Mouse (Mus musculus): ENCODE measurements at regions not wholly inside any gene's neighbourhood (a gene's known extent, or its start where the extent isn't known, plus 50 kb on each side); places are given as distances from the start of the nearest gene placed in this dataset.

- no peaks in the 10 kb centered on the region for H3K9me3 ChIP-seq (ENCODE audit: control insufficient read depth, low read length)
- H3K4me2 ChIP-seq (ENCODE audit: low read length): no peak overlapping the region
- H3K36me3 ChIP-seq (ENCODE audit: control insufficient read depth, insufficient read depth, low read length): no peaks in the 10 kb centered on the region
- 54% methylated on average over 18 of the region's 18 CpGs for WGBS
- no peak overlapping the region for H3K9ac ChIP-seq (ENCODE audit: low read length)
- H3K27ac ChIP-seq (replicated peaks in 1 of 2; ENCODE audit: control insufficient read depth in 1 of 2, insufficient read depth in 1 of 2, low read depth in 2 of 2, low read length in 2 of 2): no peak overlapping the region
- no peaks in the 10 kb centered on the region for H3K27me3 ChIP-seq (ENCODE audit: control insufficient read depth, insufficient read depth, low read length)
- no peak for ATAC-seq (ENCODE audit: insufficient number of reproducible peaks, insufficient read depth, low FRiP score, low read depth)
- H3K4me1 ChIP-seq (ENCODE audit: control insufficient read depth in 2 of 2, insufficient read depth in 2 of 2, low read length in 2 of 2): no peaks in the 10 kb centered on the region
- H3K4me3 ChIP-seq (ENCODE audit: control insufficient read depth in 1 of 2, insufficient read depth in 1 of 2, low read depth in 1 of 2, low read length in 2 of 2): no peak overlapping the region
Measured at GRCm38 (mm10) chr12:107111908-107112770, 376.3 kb upstream of the 3110018I06Rik start.

GRCm38 (mm10) chr12:107118364-107118763, 370.1 kb upstream of the 3110018I06Rik start:
- Histone ChIP-seq H3K9me3 (ENCODE audit: control insufficient read depth, low read length) (no peaks in the 10 kb centered on the region), H3K9ac (ENCODE audit: low read length) (no peak overlapping the region), H3K27me3 (ENCODE audit: control insufficient read depth, insufficient read depth, low read length) (no peaks in the 10 kb centered on the region), H3K4me3 (ENCODE audit: control insufficient read depth in 1 of 2, insufficient read depth in 1 of 2, low read depth in 1 of 2, low read length in 2 of 2) (no peak overlapping the region), H3K36me3 (ENCODE audit: control insufficient read depth, insufficient read depth, low read length) (no peaks in the 10 kb centered on the region), H3K4me2 (ENCODE audit: low read length) (no peak overlapping the region), H3K4me1 (ENCODE audit: control insufficient read depth in 2 of 2, insufficient read depth in 2 of 2, low read length in 2 of 2) (no peaks in the 10 kb centered on the region), H3K27ac (replicated peaks in 1 of 2; ENCODE audit: control insufficient read depth in 1 of 2, insufficient read depth in 1 of 2, low read depth in 2 of 2, low read length in 2 of 2) (no peak overlapping the region)
- ATAC-seq (ENCODE audit: insufficient number of reproducible peaks, insufficient read depth, low FRiP score, low read depth): no peak
- WGBS: 78% methylated on average over 3 of the region's 3 CpGs

- H3K27ac ChIP-seq (replicated peaks in 1 of 2; ENCODE audit: control insufficient read depth in 1 of 2, insufficient read depth in 1 of 2, low read depth in 2 of 2, low read length in 2 of 2): no peak overlapping the region
- H3K9ac ChIP-seq (ENCODE audit: low read length): no peak overlapping the region
- WGBS: 77% methylated on average over 10 of the region's 10 CpGs
- H3K4me2 ChIP-seq (ENCODE audit: low read length): no peak overlapping the region
- H3K4me3 ChIP-seq (ENCODE audit: control insufficient read depth in 1 of 2, insufficient read depth in 1 of 2, low read depth in 1 of 2, low read length in 2 of 2): no peak overlapping the region
- H3K4me1 ChIP-seq (ENCODE audit: control insufficient read depth in 2 of 2, insufficient read depth in 2 of 2, low read length in 2 of 2): no peaks in the 10 kb centered on the region
- no peaks in the 10 kb centered on the region for H3K36me3 ChIP-seq (ENCODE audit: control insufficient read depth, insufficient read depth, low read length)
- H3K9me3 ChIP-seq (ENCODE audit: control insufficient read depth, low read length): no peaks in the 10 kb centered on the region
- no peak for ATAC-seq (ENCODE audit: insufficient number of reproducible peaks, insufficient read depth, low FRiP score, low read depth)
- H3K27me3 ChIP-seq (ENCODE audit: control insufficient read depth, insufficient read depth, low read length): no peaks in the 10 kb centered on the region
Measured at GRCm38 (mm10) chr12:107119076-107119475, 369.4 kb upstream of the 3110018I06Rik start.

- Histone ChIP-seq H3K9me3 (ENCODE audit: control insufficient read depth, low read length) (no peaks in the 10 kb centered on the region), H3K36me3 (ENCODE audit: control insufficient read depth, insufficient read depth, low read length) (no peaks in the 10 kb centered on the region), H3K4me2 (ENCODE audit: low read length) (no peak overlapping the region), H3K27ac (replicated peaks in 1 of 2; ENCODE audit: control insufficient read depth in 1 of 2, insufficient read depth in 1 of 2, low read depth in 2 of 2, low read length in 2 of 2) (no peak overlapping the region), H3K4me3 (ENCODE audit: control insufficient read depth in 1 of 2, insufficient read depth in 1 of 2, low read depth in 1 of 2, low read length in 2 of 2) (no peak overlapping the region), H3K27me3 (ENCODE audit: control insufficient read depth, insufficient read depth, low read length) (no peaks in the 10 kb centered on the region), H3K9ac (ENCODE audit: low read length) (no peak overlapping the region), H3K4me1 (ENCODE audit: control insufficient read depth in 2 of 2, insufficient read depth in 2 of 2, low read length in 2 of 2) (no peaks in the 10 kb centered on the region)
- ATAC-seq (ENCODE audit: insufficient number of reproducible peaks, insufficient read depth, low FRiP score, low read depth): no peak
- WGBS: 87% methylated on average over 21 of the region's 21 CpGs
Measured at GRCm38 (mm10) chr12:107120486-107121186, 367.8 kb upstream of the 3110018I06Rik start.

- H3K27me3 ChIP-seq (ENCODE audit: control insufficient read depth, insufficient read depth, low read length): no peaks in the 10 kb centered on the region
- H3K27ac ChIP-seq (replicated peaks in 1 of 2; ENCODE audit: control insufficient read depth in 1 of 2, insufficient read depth in 1 of 2, low read depth in 2 of 2, low read length in 2 of 2): no peak overlapping the region
- ATAC-seq (ENCODE audit: insufficient number of reproducible peaks, insufficient read depth, low FRiP score, low read depth): no peak
- H3K4me2 ChIP-seq (ENCODE audit: low read length): no peak overlapping the region
- H3K4me1 ChIP-seq (ENCODE audit: control insufficient read depth in 2 of 2, insufficient read depth in 2 of 2, low read length in 2 of 2): no peaks in the 10 kb centered on the region
- no peaks in the 10 kb centered on the region for H3K9me3 ChIP-seq (ENCODE audit: control insufficient read depth, low read length)
- WGBS: 67% methylated on average over 4 of the region's 4 CpGs
- no peak overlapping the region for H3K9ac ChIP-seq (ENCODE audit: low read length)
- no peak overlapping the region for H3K4me3 ChIP-seq (ENCODE audit: control insufficient read depth in 1 of 2, insufficient read depth in 1 of 2, low read depth in 1 of 2, low read length in 2 of 2)
- no peaks in the 10 kb centered on the region for H3K36me3 ChIP-seq (ENCODE audit: control insufficient read depth, insufficient read depth, low read length)
Measured at GRCm38 (mm10) chr12:107121990-107122389, 366.4 kb upstream of the 3110018I06Rik start.

GRCm38 (mm10) chr12:107123661-107124060, 364.8 kb upstream of the 3110018I06Rik start:
- WGBS: 80% methylated on average over 8 of the region's 8 CpGs
- H3K4me2 ChIP-seq (ENCODE audit: low read length): no peak overlapping the region
- no peaks in the 10 kb centered on the region for H3K27me3 ChIP-seq (ENCODE audit: control insufficient read depth, insufficient read depth, low read length)
- no peaks in the 10 kb centered on the region for H3K9me3 ChIP-seq (ENCODE audit: control insufficient read depth, low read length)
- no peak overlapping the region for H3K4me3 ChIP-seq (ENCODE audit: control insufficient read depth in 1 of 2, insufficient read depth in 1 of 2, low read depth in 1 of 2, low read length in 2 of 2)
- no peak overlapping the region for H3K27ac ChIP-seq (replicated peaks in 1 of 2; ENCODE audit: control insufficient read depth in 1 of 2, insufficient read depth in 1 of 2, low read depth in 2 of 2, low read length in 2 of 2)
- ATAC-seq (ENCODE audit: insufficient number of reproducible peaks, insufficient read depth, low FRiP score, low read depth): no peak
- no peak overlapping the region for H3K9ac ChIP-seq (ENCODE audit: low read length)
- H3K4me1 ChIP-seq (ENCODE audit: control insufficient read depth in 2 of 2, insufficient read depth in 2 of 2, low read length in 2 of 2): no peaks in the 10 kb centered on the region
- H3K36me3 ChIP-seq (ENCODE audit: control insufficient read depth, insufficient read depth, low read length): no peaks in the 10 kb centered on the region

GRCm38 (mm10) chr12:107124263-107124885, 364.1 kb upstream of the 3110018I06Rik start:
- H3K4me3 ChIP-seq (ENCODE audit: control insufficient read depth in 1 of 2, insufficient read depth in 1 of 2, low read depth in 1 of 2, low read length in 2 of 2): no peak overlapping the region
- H3K27ac ChIP-seq (replicated peaks in 1 of 2; ENCODE audit: control insufficient read depth in 1 of 2, insufficient read depth in 1 of 2, low read depth in 2 of 2, low read length in 2 of 2): no peak overlapping the region
- no peaks in the 10 kb centered on the region for H3K4me1 ChIP-seq (ENCODE audit: control insufficient read depth in 2 of 2, insufficient read depth in 2 of 2, low read length in 2 of 2)
- no peaks in the 10 kb centered on the region for H3K36me3 ChIP-seq (ENCODE audit: control insufficient read depth, insufficient read depth, low read length)
- no peak for ATAC-seq (ENCODE audit: insufficient number of reproducible peaks, insufficient read depth, low FRiP score, low read depth)
- no peak overlapping the region for H3K4me2 ChIP-seq (ENCODE audit: low read length)
- H3K27me3 ChIP-seq (ENCODE audit: control insufficient read depth, insufficient read depth, low read length): no peaks in the 10 kb centered on the region
- 87% methylated on average over 17 of the region's 17 CpGs for WGBS
- no peak overlapping the region for H3K9ac ChIP-seq (ENCODE audit: low read length)
- H3K9me3 ChIP-seq (ENCODE audit: control insufficient read depth, low read length): no peaks in the 10 kb centered on the region
